Mouse (Mus musculus): ENCODE results near the gene Fastkd3.

GRCm38 (mm10) chr13:68588352-68588751, 6.3 kb downstream of the Fastkd3 start:
- no peak for TF ChIP-seq GATA1 (IDR thresholded peaks at IDR 0.05; ENCODE audit: low read length)
- no peak for TF ChIP-seq TAL1 (IDR thresholded peaks at IDR 0.05; ENCODE audit: low read length)
